Mouse (Mus musculus) ovary, adult 10 weeks (tissue): Measurements from ENCODE around the gene Hcar2. TPM values are rescaled to one million over a fixed set of nuclear protein-coding genes. Genes with fewer than 3 reads are reported as not detected.

Experiments
- polyA plus RNA-seq: library from polyadenylated mRNA; stranded (reverse); fragments of 350-450 nt; fragmentation: Illumina TruSeq; extraction: RNeasy Lipid Tissue Mini Kit (QIAGEN cat#74804); gene quantifications from one replicate; pipeline ENCODE4 v1.2.3, GENCODE M21; 2014

Gene Hcar2
- polyA plus RNA-seq, result 0.23 TPM

GRCm38 (mm10) chr5:123865365-123865764 is at the start of gene Hcar2:
Gene Hcar2, minus strand, starts transcription at chr5:123865499.

GRCm38 (mm10) chr5:123906976-123907630 is 41.8 kb upstream of the Hcar2 start, which contains the start of gene Denr:
Gene Denr, plus strand, starts transcription at chr5:123907175.

GRCm38 (mm10) chr5:123879928-123880327 is 14.6 kb upstream of the Hcar2 start, which contains the start of gene Hcar1:
Gene Hcar1, minus strand, starts transcription at chr5:123880020.

Other genes starting within 250 kb of the Hcar2 start
- gene Clip1, start 180.9 kb downstream of the Hcar2 start, polyA plus RNA-seq, result 54.6 TPM
- 184 TPM for gene Zcchc8, start 144.4 kb downstream of the Hcar2 start, polyA plus RNA-seq
- 314 TPM for gene Rsrc2, start 116.1 kb downstream of the Hcar2 start, polyA plus RNA-seq
- 13.3 TPM for gene Kntc1, start 115.8 kb downstream of the Hcar2 start, polyA plus RNA-seq
- 0.97 TPM for gene Hcar1, start 14.5 kb upstream of the Hcar2 start, polyA plus RNA-seq
- gene Denr, start 41.7 kb upstream of the Hcar2 start, polyA plus RNA-seq, result 351 TPM
- gene Gm43518, start 61.9 kb upstream of the Hcar2 start, polyA plus RNA-seq, result not detected
- gene Ccdc62, start 65.2 kb upstream of the Hcar2 start, polyA plus RNA-seq, result 3.0 TPM
- gene Hip1r, start 108.1 kb upstream of the Hcar2 start, polyA plus RNA-seq, result 0.54 TPM
- 6.2 TPM for gene Vps37b, start 166.8 kb upstream of the Hcar2 start, polyA plus RNA-seq
- gene Abcb9, start 230.3 kb upstream of the Hcar2 start, polyA plus RNA-seq, result 0.14 TPM
- gene Ogfod2, start 246.8 kb upstream of the Hcar2 start, polyA plus RNA-seq, result 0.74 TPM